Mouse (Mus musculus): ENCODE results near the gene Rplp2. TPM values are rescaled to one million over a fixed set of nuclear protein-coding genes. Genes with fewer than 3 reads are reported as not detected.

The Rplp2 gene
- total RNA-seq, 1 experiment from 2014 or later: 2,224 TPM

- ATAC-seq (ENCODE audit: extremely low read depth, insufficient number of reproducible peaks, low FRiP score, poor library complexity, severe bottlenecking): no peak
These were observed 48.8 kb downstream of the Rplp2 start for GRCm38 (mm10) chr7:141495940-141496339.

- ATAC-seq (ENCODE audit: extremely low read depth, insufficient number of reproducible peaks, low FRiP score, poor library complexity, severe bottlenecking): no peak
These were observed 50.4 kb downstream of the Rplp2 start for GRCm38 (mm10) chr7:141497600-141497999.

Other genes starting within 250 kb of the Rplp2 start
- gene Lmntd2, start 233.3 kb upstream of the Rplp2 start, total RNA-seq (2017): 2.6 and 3.2 TPM in 2 replicates
- 7.1 and 9.0 TPM in 2 replicates for gene Rassf7, start 231.5 kb upstream of the Rplp2 start, total RNA-seq (2017)
- gene Phrf1, start 218.6 kb upstream of the Rplp2 start, total RNA-seq (2017): 82.6 and 97.8 TPM in 2 replicates
- 122 and 134 TPM in 2 replicates for gene Irf7, start 180.9 kb upstream of the Rplp2 start, total RNA-seq (2017)
- not detected in 2 replicates for gene Cdhr5, start 170.6 kb upstream of the Rplp2 start, total RNA-seq (2017)
- not detected in 2 replicates for gene Sct, start 168.2 kb upstream of the Rplp2 start, total RNA-seq (2017)
- not detected in 2 replicates for gene Drd4, start 155.4 kb upstream of the Rplp2 start, total RNA-seq (2017)
- gene Deaf1, start 119.7 kb upstream of the Rplp2 start, total RNA-seq (2017): 23.2 and 27.9 TPM in 2 replicates
- 24.2 and 24.7 TPM in 2 replicates for gene Tmem80, start 119.6 kb upstream of the Rplp2 start, total RNA-seq (2017)
- 3.1 and 7.9 TPM in 2 replicates for gene Eps8l2, start 108.5 kb upstream of the Rplp2 start, total RNA-seq (2017)
- 1,594 and 1,707 TPM in 2 replicates for gene Taldo1, start 55.2 kb upstream of the Rplp2 start, total RNA-seq (2017)
- gene Gatd1, start 33.2 kb upstream of the Rplp2 start, total RNA-seq (2017): 16.8 and 21.9 TPM in 2 replicates
- gene Cend1, start 17.9 kb upstream of the Rplp2 start, total RNA-seq (2017): 0.25 TPM in 1 of 2 replicates, not detected in the other
- 4.9 and 9.7 TPM in 2 replicates for gene Slc25a22, start 9.5 kb upstream of the Rplp2 start, total RNA-seq (2017)
- gene Pidd1, start 3.3 kb upstream of the Rplp2 start, total RNA-seq (2017): 2.9 and 6.5 TPM in 2 replicates
- 74.4 and 78.7 TPM in 2 replicates for gene Pnpla2, start 7.8 kb downstream of the Rplp2 start, total RNA-seq (2017)
- 2.8 and 3.2 TPM in 2 replicates for gene Cracr2b, start 13.7 kb downstream of the Rplp2 start, total RNA-seq (2017)
- 29.8 and 31.1 TPM in 2 replicates for gene Cd151, start 20.0 kb downstream of the Rplp2 start, total RNA-seq (2017)
- 10.5 and 13.1 TPM in 2 replicates for gene Polr2l, start 27.8 kb downstream of the Rplp2 start, total RNA-seq (2017)
- not detected in 2 replicates for gene Tspan4, start 27.9 kb downstream of the Rplp2 start, total RNA-seq (2017)
- 9.9 and 10.4 TPM in 2 replicates for gene Chid1, start 92.5 kb downstream of the Rplp2 start, total RNA-seq (2017)
- gene Ap2a2, start 114.8 kb downstream of the Rplp2 start, total RNA-seq (2017): 32.4 and 35.7 TPM in 2 replicates
- gene Muc6, start 207.9 kb downstream of the Rplp2 start, total RNA-seq (2017): not detected in 2 replicates
- gene Muc2, start 243.0 kb downstream of the Rplp2 start, total RNA-seq (2017): not detected in 2 replicates

Measured in neutrophil, adult 5-6 weeks (primary cell).